Mouse (Mus musculus) cerebellum, adult 11-12 months (tissue): ENCODE measurements around the gene Pxn.
A peak's percentile ranks its signal among the peaks of the same experiment; 100 is the strongest.

Experiments used
- DNase-seq: peaks from one replicate; pipeline ENCODE4 v3.0.0; 2022

Pxn gene

DNA sequence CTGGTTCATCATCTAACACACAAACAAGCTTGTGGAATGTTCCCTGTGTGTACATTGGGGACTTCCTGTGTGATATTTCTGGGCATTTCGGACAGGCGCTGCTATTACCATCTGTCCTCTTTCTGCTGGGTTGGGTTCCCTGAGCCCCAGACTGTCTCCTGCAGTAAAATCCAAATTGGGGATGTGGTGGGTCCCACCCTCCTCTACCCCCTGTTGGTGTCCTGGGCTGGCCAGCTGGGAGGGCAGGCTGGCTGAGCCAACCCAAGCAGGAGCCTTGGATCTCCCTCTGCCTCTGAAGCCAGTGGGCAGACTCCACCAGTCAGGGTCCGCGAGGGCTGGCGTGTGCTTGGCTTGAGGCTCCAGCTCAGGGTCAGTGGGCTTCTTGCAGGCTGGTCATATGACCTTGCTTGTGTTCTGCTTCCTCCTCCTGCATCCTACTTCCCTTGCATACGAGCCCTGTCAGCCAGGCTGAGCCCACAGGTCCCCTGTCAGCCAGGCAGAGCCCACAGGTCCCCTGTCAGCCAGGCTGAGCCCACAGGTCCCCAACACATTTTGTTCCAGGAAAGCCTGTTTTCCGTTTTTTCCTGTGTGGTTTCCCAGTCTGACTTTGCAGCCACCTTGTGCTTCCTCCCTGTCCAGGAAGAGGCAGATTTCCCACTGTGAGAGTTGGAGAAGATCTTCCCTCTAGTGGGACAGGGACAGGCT, 23.4 kb downstream of the Pxn start:
- DNase-seq, result peak; percentile 76

DNA sequence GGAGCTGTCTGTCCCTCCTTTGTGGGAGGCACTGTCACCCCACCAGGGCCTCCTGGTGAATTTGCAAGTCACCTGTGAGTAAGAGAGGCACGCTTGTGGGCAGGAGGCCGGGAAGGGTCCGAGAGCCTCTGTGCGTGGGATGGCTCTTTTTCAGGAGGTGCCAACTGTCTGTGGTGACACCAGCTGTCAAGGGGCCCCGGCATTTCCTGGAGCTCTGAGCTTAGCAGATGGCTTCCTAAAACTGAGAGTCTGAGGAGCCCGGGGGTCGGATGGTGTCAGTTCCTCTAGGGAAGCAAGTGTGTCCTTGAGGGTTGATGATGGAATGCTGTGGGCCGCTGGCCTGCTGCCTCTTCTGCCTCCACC, 24.0 kb downstream of the Pxn start:
- DNase-seq, result peak; percentile 96

DNA sequence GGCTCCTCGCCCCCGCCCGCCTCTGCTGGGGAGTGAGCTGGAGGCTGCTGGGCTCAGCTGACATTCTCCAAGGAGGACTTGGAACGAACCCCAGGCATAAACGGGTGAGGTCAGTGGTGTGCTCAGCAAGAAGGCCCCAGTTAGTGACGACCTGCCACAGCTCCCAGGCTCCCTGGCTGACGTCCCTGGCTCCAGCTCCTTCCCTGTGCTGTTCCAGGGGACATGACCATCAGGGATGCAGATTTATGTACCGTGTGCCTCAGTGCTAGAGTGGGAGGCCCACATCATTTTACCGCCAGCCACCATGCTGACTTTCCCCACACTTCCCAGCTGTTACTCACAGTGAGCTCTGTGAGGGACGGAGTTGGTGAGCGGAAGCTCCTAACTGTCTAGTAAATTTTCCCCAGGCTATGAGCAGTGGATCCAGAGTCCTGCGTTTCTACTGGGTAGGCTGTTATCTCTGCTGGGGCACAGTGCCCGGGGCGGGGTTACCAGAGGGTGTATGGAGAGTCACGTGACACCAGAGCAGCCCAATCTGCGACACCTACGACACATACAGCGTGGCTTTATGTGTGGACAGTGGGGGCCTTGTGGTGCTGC, 25.3 kb downstream of the Pxn start:
- peak; percentile 90 for DNase-seq

DNA sequence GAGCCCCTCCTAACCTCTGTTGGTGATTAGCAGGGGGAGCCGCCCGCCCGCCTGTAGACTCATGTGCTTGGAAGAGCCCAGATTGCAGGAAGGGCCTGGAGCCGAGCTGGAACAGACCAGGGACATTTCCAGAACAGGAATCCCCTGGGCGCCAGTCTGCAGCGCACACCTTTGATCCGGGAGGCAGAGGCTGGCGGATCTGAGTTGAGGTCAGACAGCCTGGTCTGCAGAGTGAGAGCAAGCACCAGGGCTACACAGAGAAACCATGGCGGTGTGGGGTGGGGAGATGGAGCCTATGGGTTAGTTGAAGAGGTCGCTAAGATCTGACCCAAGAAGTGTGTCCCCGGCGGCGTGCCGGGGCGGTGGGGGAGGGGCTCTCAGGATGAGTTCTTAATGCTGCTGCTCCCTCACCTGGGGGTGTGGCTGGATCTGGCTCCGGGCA, 27.8 kb downstream of the Pxn start:
- DNase-seq, result peak; percentile 58

DNA sequence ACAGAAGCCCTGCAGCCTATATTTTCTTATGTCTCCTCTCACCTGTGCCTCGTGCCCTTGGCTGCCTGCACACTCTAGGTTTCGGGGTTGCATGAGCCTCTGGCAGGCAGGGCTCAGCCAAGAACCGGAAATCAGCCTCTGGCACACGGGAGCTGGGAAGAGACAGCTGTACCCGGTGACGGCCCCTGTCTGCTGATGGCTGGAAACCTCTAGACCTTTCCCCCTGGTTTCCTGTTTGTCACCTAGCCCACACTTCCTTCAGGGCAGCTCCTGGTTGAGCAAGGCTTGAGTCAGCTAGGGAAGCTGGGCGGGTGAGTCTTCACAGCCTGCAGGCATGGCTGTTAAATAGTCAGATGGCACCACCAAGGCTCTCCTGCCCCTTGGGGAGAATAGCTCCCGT, 28.4 kb downstream of the Pxn start:
- no peak for DNase-seq

DNA sequence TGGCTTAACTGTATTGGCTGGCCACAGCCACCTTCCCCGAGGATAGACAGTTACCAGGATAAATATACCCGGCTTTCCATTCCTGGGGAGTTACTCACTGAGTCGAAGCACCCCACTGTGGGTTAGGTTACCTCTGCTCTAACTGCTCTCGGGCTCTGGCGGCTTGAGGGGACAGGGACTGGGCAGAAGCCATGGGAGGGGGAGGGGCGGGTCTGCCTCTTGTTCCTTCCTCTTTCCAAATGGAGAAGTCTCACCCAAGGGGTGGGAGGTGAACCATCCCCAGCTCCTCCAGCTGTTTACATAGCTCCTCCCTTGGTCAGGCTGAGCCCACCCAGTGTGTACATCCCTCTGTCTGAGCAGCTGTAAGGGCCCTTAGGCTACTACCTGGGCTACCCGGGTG, 29.2 kb downstream of the Pxn start:
- peak; percentile 45 for DNase-seq

DNA sequence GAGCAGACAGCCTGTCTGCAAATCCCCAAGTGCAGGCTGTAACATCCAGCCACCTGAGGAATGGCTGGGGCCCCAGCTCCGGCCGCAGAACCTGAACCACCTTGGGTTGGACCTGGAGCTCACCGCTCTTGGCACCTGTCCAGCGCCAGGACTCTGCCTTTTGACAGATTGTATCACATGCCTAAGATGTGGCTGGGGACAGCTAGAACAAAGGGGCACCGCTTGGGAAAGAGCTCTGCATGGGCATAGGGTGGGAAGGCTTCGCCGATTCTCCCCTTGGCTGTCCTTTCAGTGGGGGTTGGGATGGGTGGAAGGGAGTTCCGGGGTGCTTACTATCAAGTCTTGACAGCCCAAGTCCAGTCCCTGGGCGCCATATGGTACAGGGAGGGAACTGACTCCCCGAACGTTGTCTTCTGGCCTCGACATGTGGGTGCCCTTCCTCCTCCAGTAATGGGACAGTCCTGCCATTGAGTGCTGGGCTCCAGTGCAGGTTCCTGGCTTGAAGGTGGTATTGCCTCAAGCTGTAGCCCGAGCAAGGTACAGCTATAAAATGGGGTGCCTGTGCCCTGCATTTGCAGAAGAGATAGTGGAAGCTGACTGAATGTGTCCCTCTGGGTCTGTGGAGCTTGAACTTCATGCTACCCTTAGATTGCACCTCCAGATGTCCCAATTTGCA, 31.7 kb downstream of the Pxn start:
- DNase-seq, result peak; percentile 70

DNA sequence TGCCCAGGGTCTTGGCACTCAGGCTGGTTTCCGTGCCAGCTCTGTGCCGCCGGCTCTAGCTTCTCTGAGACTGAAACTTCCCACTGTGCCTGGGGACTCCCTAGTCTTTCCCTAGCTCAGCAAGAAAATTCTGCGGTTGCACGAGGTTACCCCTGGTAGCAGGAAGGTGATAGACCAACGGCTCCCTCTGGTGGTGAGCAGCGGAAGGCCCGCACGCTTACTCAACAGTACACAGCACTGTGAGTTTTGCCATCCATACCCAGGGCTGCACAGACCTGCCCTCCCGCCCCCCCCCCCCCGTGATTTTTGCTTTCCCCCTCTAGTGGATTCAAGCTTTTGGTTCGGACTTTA, 32.2 kb downstream of the Pxn start:
- DNase-seq, result peak; percentile 87

DNA sequence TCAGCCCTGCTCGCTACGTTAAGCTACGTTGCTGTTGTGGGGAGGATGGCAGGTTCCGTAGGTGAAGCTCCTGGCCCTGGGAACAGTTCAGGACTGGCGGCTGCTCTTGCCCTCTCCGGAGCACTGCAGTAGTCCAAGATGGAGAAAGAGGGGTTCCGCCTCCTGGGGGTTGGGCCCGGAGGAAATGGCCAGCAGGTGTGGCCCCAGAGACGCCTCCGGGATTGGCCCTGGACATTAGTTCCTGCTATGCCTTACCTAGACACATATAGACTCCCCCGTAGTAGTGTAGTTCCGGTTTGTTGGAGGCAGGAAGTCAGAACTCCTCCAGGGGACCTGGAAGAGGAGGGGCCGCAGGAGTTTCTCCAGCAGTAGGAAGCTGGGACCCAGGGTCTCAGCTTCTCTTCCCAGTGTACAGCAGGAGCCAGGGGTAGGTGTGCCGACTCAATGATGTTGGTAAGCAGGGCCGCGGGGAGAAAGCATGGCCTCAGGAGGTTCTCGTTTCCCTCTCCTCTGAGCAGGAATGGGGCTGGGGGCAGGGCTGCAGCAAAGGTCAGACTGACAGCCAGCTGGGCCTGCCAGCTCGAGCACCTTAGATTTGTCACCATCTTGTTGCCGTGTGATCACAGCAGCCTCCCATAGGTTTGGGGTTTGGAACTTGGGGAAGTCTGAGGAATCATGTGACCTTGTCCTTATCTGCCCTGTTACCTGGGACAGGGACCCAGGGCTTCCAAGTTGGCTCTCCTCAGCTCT, 36.3 kb downstream of the Pxn start:
- DNase-seq, result no peak

DNA sequence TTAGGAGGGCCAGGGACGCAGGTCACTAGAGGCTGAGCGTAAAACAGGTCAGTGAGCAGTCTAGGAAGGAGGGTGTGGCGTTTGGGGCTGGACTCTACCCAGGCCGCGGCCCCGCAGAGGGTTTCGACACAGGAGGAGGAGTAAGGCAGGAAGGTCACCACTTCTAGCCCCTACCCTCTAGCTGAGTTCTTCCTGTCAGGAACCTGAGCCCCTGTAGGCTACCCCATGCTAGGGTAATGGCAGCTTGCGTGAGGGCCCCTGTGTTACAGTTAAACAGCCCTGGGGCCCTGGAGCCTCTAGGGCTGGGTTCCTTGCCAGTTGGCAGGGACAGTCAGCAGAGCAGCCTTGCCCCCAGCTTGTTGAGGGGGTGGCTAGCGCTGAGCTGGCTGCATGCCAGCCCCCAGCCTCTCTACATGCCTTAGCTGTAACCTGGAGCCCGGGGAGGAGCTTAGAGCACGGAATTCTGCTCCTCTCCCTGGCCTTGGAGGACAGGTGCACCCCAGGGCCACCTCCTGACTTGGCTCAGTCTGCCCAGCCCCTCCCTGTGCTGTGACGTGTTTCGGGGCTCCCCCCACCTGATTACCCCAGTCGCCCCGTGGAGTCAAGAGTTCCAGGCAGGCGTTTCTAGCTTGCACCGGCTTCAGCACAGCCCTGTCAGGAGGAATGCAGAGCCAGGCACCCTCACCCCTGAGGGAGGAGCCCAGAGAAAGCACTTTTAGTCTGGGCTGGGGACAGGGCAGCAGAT, 37.2 kb downstream of the Pxn start:
- DNase-seq, result peak; percentile 95

DNA sequence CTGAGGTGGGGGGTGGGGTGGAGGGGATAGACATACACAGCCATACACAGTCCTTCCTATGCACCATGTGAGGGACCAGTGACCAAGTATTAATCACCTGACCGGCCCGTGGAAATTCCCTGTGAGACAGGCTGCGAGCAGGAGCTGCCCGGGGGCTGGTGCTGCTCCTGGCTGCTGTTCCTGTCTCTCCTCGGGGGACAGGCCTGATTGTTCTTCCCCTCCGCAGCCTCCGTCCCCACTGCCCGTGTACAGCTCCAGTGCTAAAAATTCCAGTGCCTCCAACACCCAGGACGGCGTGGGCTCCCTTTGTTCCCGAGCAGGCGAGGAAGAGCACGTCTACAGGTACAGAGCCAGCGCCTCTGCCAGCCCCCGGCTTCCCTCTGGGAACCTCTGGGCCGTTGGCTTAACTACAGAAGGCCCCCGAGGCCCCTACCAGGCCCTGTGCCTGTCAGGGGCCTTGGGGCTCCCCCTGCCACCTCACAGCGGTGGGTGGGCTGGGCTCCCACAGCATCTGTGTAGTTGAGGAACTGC, 38.2 kb downstream of the Pxn start:
- no peak for DNase-seq

DNA sequence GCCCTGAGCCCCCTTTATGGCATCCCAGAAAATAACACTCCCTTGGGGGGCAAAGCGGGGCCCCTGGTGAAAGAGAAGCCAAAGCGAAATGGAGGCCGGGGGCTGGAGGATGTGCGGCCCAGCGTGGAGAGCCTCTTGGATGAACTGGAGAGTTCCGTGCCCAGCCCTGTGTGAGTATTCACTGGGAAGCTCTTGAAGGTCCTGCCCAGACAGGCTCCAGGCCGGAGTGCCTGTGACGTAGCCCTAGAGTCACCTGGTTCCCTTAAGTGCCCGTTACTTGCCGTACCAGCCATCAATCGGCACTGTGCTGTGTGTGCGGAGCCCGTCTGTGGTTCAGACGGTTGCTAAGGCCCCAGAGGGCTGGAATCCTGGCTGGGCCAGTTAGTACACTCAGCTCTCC, 39.2 kb downstream of the Pxn start:
- DNase-seq, result no peak

DNA sequence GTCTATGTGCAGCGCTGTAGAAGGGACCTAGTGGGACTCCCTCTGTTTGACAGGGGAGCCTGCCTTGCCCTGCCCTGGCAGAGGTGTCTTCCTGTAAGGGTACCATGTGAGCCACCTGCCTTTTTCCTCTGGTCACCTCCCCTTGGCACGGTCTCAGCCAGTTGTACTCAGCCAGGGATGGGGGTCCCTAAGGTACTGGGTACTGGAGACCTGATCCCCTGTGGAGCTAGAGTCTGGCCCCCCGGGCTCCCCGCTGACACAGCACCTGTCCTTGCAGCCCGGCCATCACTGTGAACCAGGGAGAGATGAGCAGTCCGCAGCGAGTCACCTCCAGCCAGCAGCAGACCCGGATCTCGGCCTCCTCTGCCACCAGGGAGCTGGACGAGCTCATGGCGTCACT, 40.1 kb downstream of the Pxn start:
- peak; percentile 84 for DNase-seq

DNA sequence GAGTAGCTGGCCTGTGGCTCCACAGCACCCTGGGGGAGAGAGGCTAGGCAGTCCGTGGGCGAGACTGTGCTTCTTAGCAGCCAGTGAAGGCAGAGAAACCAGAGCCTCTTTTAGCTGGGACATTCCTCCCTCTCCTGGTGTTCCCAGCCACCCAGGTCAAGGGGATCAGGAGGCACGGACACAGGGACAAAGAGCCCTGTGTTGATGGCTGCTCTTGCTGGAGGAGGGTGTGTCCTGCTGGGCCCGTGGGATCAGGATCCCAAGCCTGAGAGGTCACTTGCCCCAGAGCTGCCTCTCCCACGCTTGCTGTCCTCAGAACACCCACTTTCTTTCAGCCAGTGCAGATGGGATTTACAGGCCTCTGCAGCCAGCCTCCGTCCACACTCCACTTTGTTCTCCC, 40.5 kb downstream of the Pxn start:
- no peak for DNase-seq

DNA sequence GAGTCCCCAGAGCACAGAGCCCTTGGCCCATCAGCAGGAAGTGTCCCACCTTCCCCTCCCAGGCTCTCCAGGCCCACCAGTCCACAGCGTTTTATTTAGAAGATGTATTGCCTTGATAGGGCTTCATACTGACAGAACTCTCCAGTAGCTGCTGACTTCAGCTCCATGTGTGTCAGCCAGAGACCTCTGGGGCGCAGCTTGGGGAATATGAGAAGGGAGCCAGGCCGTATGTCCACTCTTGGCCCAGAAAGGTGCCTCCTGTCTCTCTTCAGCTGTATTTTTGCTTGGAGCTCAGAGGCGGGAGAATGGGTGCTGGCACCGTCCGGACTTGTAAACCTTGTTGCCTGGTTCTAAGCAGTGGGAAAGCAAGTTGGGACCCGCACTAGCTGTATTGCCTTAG, 40.9 kb downstream of the Pxn start:
- DNase-seq, result peak; percentile 82

DNA sequence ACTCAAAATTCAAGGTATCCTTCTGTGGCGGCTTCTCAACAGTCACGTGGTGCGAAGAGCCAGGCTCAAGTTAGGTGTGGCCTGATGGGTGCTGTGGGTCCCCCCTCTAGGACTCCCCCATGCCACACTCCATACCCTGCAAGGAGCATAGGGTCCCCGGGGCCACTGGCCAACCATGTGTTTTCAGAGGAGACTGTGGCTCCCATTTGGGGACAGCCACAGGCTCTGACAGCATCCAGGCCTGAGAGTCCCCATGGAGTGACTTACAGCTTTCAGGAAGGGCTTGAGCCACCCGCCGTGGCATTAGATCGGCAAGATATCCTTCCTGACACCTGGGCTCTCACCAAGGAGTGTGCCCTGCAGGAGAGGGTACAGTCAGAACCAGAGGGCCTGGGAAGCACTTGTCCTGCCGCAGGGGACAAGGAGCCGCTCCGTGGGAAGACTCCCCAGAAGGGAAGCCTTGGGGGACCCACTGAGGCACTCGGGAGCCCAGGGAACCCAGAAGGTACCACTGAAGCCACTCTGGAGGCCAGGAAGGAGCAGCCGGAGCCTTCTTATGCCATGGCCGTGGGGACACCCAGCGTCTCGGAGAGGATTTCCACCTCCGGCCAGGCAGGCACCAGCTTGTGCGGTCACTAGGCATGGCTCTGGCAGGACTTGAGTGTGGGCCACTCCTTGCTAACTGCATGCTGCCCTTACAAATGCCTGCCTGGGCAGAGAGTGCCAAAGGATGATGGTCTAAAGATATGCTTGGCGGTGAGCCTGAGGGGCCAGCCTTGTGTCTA, 42.2 kb downstream of the Pxn start:
- DNase-seq, result peak; percentile 68

DNA sequence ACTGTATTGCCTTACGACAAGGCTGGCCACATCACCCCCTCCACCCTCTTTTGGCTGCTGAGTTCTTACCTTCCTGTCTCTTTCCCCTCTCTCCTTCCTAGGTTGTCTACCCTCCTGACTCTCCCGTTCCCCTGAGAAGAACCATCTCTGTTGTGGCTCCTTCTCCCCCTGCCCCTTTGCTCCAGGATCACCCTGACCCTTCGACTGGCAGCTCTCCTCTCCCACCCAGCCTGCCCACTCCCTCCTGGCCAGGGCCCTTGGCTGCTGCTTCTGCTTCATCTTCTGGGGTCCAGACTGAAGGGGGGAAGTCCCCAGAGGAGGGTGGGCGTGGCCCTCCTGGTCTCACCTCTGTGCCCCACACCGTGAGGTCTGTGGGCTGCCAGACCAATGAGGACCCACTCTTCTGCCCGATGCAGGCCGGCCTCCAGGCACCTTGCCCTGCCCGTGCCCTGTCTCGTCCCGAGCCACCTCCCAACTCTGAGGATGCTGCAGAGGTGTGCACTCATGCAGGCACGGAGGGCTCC, 44.1 kb downstream of the Pxn start:
- peak; percentile 64 for DNase-seq

DNA sequence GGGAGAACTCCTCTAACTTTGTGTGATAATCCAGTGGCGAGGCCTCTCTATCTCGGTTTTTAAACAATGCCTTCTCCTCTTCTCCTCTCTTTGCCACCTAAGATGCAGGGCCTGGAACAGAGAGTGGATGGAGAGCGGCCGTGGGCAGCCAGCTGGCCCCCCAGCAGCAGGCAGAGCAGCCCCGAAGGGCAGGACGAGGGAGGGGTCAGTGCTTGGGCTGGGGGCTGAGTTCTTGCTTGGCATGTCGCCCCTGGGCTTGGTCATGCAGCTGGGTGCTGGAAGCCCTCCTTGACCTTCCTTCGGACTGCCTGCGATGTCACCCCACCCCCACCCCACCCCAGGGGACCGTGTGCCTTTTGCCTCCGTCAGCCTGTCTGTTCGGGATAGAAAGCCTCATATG, 44.9 kb downstream of the Pxn start:
- DNase-seq, result peak; percentile 44

DNA sequence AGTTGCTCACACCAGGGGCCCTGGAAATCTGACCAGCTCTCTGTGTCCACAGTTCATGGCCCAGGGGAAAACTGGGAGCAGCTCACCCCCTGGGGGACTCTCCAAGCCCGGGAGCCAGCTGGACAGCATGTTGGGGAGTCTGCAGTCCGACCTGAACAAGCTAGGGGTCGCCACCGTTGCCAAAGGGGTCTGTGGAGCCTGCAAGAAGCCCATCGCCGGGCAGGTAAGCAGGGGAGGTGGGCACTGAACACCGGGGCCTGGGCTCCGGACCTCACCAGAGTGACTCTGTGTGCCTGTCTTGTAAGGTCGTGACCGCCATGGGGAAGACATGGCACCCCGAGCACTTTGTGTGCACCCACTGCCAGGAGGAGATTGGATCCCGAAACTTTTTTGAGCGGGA, 45.3 kb downstream of the Pxn start:
- DNase-seq, result peak; percentile 58

DNA sequence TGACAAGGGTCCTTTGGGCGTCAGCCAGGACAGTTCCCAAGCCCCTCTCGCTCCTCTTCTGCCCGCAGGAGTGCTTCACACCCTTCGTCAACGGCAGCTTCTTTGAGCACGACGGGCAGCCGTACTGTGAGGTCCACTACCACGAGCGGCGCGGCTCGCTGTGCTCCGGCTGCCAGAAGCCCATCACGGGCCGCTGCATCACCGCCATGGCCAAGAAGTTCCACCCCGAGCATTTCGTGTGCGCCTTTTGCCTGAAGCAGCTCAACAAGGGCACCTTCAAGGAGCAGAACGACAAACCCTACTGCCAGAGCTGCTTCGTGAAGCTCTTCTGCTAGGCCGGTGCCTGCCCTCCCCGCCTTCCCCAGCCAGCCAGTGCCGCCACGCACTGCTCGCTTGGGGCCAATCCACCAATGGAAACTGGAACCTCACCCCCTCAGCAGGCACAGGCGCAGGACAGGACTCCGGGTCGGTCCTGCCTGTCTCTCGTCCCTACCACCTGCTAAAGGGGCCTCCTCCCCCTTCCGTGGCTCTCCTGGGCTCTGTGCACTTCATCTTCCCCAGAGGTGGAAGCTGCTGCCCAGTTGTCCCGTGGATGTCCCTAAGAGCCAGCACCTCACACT, 47.4 kb downstream of the Pxn start:
- DNase-seq, result no peak
